Mouse (Mus musculus): ENCODE data around the gene Zdhhc14.

GRCm38 (mm10) chr17:5551136-5551535, 58.8 kb downstream of the Zdhhc14 start:
- TF ChIP-seq CTCF (IDR thresholded peaks at IDR 0.05; ENCODE audit: extremely low read depth, insufficient read depth, insufficient read length, insufficient replicate concordance) (no peak), POLR2A (IDR thresholded peaks at IDR 0.05; ENCODE audit: low read depth, low read length) (no peak)

All from spleen, adult 2 months (tissue).